Mouse (Mus musculus): ENCODE results near the gene Lztr1.
A peak's percentile ranks its signal among the peaks of the same experiment; 100 is the strongest.
"Not testable (repeated sequence)": the region's sequence is repeated elsewhere in the genome, so short reads cannot be mapped to it uniquely, and the experiment has no call there.

Gene Lztr1

DNA sequence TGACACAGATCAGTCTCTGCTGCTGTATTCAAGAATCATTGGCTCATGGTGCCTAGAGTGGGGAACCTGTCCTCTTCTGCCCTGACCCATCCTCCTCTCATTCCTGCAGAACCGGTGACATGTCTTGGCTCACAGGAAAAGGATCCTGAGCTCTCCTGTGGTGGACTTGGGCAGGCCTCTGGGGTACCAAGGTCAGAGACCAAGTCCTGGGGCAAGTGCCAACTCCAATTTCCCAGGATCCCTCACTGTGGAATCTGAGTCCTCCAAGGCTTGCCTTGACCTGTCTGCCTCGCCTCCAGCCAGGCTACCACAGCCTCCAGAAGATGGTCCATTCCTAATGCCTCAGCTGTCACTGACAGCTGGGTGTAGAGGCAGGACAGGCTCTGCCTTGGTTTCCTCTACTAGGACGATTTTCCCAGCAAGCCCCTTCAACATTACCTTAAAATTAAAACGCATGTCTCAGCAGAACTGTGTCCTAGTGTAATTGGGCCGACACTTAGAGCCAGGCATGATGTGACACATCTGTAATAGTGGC, 1.4 kb upstream of the Lztr1 start:
- DNase-seq (ENCODE audit: low spot score), result no peak

DNA sequence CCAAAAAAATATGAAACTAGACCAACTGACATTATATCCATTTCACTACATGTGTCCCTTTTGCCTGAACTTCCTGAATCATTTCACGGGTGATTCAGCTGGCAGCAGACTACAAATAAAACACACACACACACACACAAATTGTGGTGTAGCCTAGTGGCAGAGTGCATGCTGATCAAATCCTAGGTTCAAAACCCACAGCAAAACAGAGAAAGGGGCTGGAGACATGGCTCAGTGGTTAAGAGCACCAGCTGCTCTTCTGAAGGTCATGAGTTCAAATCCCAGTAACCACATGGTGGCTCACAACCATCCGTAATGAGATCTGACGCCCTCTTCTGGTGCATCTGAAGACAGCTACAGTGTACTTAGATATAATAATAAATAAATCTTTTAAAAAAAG, 457 bp upstream of the Lztr1 start:
- not testable (repeated sequence) for DNase-seq (ENCODE audit: low spot score)

DNA sequence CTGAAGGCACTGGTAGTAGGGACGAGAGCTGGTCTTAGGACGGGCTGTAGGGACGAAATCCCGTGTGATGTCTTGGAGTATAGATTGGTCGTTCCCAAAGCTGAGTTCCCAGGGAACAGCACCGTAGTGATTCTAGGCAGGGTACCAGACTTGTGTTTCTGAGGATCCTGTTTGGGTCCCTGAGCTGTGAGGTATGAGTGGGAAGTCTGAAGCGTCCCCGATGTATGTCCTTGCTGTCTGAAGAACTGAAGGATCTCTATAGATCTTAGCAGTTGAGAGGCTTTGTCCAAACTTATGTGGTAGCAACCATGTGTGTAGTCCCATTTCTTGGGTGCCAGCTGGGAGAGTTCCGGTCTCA, 731 bp downstream of the Lztr1 start:
- DNase-seq (ENCODE audit: low spot score), result no peak

DNA sequence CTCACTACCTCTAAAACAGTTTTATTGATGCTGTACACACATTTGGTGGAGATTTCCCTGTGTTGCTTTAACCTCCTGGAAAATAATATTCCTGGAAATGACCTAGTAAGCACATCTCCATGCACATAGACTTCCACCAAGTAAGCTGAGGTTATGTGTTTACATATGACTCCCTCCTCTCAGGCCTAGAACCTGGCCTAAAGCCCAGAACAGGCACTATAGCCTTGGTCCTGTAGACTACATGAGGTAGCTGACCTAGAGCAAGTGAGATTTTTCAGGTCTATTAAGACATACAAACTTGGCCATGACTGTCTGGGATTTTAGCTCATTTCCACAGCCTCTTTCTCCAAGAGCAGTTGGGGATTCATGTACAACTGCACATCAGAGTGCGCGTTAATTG, 1.7 kb downstream of the Lztr1 start:
- DNase-seq (ENCODE audit: low spot score), result no peak

DNA sequence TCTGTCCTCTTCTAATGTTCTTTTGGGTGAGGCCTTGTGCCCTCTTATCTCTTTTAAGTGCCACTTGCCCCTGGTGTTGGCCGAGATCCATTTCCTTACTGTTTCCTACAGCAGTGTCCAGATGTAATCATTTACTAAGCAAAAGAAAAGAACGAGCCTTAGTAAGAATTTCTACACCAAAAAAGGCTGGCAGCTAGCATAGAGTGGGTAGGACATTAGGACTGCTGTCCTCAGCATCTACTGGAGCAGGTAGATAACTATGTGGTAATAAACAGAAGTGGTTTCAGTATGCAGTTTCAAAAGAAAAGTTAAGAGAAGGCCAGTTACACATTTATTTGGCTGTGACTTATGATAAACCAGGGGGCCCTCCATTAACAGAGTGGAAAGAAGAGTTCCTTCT, 2.2 kb downstream of the Lztr1 start:
- no peak for DNase-seq (ENCODE audit: low spot score)

DNA sequence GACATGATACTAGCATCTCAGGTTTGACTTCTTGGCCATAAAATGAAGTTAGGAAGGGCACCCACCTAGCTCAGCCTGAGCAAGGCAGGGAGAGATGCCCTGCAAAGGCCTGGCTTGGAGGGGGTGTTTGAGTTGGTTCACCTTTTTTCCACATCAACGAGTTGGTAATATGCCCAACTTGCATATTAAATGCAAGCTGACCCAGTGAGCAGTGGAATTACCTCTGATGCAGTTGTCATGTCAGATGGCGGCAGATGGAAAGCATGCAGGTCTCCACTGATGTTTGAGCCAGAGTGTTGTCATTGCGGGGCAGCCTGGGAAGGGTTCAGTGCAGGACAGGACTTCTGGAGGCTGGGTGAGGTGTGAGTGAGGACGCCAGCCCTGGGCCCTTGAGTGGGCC, 2.9 kb downstream of the Lztr1 start:
- no peak for DNase-seq (ENCODE audit: low spot score)

DNA sequence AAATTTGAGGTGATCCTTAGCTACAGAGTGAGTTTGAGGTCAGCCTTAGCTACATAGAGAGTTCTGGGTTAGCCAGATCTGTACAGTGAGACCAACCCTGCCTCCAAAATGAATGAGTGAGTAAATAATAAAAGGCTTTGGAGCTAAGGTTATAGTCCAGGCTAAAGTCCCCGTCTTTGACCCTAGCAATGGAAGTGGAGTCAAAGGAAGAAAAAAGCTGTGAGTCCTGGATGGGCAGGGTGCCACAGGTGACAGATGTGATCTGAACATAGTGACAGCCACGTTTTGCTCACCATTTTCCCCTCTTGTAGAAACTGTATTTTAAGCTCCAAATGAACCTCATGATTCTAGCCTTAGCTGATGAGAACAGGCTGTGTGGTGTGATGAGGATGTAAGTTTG, 10.4 kb downstream of the Lztr1 start:
- DNase-seq (ENCODE audit: low spot score), result no peak

DNA sequence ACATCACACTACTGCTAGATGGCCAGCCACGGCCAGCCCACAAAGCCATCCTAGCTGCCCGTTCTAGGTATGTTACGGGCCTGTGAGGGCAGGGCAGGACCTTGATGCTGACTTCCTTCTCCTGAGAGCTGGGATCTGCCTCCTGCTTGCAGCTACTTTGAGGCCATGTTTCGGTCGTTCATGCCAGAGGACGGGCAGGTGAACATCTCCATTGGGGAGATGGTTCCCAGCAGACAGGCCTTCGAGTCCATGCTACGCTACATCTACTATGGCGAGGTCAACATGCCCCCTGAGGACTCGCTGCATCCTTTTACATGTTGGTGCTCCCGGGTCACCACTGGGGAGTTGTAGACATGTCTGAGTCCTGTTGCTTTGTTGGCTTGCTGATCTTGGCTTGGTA, 15.7 kb downstream of the Lztr1 start:
- no peak for DNase-seq (ENCODE audit: low spot score)

DNA sequence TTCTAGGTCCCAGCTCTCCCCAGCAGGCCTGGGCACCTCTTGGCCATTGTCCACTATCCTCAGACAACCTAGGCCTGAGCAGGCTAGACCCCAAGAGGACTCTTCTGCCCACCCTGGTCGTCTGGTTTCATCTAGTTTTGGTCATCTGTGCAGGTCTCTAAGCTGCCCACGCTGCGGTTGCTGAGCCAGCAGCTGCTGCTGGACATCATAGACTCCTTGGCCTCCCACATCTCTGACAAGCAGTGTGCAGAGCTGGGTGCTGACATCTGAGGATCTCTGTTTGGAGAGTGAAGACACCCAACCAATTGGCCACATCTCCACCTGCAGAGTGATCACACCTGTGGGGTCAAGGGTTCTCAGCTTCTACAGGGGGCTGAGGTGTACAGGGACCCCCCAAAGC, 17.0 kb downstream of the Lztr1 start:
- no peak for DNase-seq (ENCODE audit: low spot score)

DNA sequence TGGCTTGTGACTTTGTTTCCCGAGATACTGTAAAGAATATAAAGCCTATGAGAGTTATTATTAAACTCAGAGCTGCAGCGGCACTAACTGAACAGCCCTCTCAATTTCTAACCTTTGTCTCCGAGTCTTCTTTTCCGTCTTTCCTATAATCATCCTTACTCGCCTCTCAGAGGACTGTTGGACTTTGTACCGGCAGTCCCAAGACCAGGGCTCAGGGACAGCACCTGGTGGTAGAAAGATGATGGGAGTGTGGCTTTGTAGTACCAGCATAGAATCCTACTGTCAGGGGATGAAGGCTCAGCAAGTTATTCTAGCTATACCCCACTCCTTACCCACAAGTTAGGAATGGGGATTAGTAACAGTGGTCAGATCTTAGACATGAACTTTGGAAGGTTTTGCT, 17.7 kb downstream of the Lztr1 start:
- DNase-seq (ENCODE audit: low spot score), result no peak

DNA sequence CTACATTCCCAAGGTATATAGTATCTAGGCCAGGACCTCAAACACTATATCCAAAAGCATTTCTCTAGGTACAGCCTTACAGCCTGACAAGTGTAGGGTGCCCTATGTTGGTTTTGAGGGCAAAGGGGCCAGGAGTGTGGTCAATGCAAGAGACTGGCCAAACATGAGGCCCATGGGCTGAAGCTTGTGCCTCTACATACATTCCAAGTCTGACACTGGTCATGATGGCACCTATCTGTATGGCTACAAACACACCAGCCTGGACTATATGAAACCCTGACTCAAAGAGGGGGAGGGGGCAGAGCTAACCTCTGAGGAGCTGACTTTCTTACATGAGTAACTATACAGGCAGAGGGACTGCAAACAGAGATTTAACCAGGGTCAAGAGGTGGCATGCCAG, 19.1 kb downstream of the Lztr1 start:
- no peak for DNase-seq (ENCODE audit: low spot score)

DNA sequence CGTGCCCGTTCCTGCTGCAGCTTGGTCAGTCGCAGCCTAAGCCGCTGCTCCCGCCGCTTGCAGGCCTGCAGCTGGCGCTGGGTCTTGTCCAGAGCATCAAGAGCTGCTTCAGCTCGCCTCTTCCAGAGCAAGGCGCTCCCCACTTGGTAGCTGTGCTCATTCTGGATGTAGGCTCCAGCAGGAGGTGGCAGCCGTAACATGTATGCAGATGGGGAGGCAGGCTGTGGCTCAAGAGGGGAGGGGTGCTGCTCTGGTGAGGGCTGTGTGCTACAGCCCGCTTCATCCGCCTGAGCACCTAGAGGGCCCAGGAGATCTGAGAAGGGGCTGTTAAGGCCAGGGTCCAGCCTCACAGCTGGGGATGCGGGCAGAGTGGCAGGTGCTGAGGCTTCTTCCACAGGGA, 19.8 kb downstream of the Lztr1 start:
- no peak for DNase-seq (ENCODE audit: low spot score)

DNA sequence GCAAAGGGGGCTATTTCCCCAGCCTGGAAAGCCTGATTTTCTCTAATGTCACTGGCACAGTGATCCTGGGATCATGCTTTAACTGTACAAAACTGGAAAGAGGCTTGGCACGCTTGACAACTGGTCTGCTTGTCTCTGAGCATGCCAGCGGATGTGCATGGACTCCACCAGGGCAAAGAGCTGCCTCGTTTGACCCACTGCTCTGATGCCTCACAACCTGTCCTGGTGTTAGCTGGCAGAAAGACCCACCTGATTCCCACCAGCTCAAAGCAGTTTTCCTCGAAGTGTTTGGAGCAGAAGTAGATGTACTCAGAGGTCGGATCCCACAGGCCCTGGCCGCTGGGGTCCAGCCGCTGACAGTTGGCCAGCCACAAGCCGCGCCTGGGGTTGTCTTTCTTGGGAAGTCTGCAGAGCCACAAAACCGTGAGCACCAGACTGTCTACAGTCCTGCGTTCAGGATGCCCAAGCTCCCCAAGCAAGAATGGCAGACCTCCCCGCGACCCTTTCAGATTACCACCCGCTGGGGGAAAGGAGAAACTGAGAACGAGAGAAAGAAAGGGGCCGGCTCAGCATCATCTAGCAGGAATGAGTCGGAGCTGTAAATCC, 21.6 kb downstream of the Lztr1 start:
- DNase-seq (ENCODE audit: low spot score), result no peak

DNA sequence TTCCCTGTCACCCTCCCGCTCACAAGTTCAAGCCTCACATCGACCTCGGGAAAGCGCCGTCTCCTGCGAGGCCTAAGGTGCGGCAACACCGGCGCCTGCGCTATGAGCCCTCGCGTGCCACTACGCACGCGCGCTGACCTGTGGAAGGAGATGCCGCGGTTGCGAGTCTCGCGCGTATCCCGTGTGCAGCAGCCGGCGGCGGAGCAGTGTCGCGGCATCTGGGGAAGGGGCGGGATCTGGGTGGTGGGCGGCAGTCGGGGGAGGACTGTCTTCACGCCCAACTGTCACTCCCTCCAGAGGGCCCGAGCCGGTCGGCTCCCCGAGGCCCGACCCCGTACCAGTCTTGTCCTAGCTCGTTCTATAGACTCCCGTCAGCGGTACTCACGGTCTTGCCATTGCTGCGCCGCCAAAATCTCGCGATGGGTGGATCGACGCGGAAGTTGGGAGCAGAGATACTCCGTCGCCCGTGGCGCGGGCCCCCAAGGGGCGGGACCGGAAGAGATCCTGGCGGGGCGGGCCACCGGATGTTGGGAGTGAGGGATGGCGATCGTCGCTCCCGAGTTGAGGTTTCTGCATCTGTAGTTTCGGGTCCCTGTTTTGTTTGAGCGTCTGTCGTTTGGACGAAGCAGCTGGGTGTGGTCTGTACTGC, 22.3 kb downstream of the Lztr1 start, which contains the start of gene Thap7:
TSS of gene Thap7 (minus strand) at position 497 of the 649 bp plus-strand sequence.
- peak; percentile 98 for DNase-seq (ENCODE audit: low spot score)

DNA sequence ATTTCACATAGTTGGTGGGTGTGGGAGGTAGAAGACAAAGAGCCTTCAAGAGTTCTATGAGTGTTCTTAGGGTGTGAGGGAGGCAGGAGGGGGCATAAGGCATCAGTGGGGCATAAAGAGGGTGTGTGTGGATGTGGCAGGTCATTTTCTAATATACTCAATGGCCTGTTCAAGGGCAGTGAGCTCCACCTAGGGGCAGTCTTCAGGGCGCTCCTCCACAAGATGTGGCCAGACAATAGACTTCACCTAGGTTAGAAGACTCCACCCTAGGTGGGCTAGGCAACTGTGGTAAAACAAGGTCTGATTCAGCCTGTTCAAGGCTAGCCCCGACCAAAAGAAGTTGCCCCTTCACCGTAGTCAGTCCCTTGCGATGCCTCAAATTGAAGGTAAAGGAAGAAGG, 23.8 kb downstream of the Lztr1 start:
- no peak for DNase-seq (ENCODE audit: low spot score)

DNA sequence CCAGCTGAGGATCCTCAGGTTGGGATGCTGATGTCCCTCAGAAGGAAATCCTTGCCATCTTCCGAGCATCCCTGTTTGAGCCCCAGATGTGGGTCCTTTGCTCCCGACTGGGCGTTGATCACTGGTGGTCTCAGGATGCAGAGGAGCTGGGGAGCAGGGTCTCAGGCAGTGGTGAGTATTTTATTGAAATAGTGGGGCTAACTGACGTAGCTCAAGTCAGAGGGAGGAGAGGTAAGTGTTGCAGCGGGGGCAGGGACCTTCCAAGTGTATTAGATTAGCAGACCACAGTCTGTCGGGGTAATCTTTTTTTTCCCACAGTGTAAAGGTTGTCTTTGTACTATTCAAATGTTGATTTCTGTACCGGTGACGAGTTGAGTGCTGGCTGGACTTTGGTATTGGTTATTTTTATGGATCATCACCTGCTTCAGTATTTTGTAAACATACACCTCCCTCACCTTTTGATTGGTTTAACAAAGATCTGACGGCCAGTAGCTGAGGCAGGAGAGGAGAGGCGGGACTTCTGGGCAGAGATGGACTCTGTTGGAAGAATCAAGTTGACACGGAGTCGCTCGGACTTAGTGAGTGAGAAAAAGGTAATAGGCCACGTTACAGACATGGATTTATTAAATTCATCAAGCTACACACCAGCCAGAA, 24.3 kb downstream of the Lztr1 start:
- no peak for DNase-seq (ENCODE audit: low spot score)

DNA sequence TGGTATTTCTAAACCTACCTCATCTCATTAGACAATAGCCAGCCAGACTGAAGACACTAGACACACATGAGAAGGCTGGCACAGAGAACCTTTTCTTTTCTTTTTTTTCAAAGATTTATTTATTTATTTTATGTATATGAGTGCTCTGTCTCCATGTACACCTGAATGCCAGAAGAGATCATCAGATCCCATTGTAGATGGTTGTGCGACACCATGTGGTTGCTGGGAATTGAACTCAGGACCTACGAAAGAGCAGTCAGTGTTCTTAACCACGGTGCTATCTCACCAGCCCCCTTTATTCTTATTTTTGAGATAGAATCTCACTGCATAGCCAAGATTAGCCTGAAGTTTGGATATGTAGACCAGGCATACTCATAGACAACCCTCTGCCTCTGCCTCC, 28.1 kb downstream of the Lztr1 start:
- DNase-seq (ENCODE audit: low spot score), result no peak

DNA sequence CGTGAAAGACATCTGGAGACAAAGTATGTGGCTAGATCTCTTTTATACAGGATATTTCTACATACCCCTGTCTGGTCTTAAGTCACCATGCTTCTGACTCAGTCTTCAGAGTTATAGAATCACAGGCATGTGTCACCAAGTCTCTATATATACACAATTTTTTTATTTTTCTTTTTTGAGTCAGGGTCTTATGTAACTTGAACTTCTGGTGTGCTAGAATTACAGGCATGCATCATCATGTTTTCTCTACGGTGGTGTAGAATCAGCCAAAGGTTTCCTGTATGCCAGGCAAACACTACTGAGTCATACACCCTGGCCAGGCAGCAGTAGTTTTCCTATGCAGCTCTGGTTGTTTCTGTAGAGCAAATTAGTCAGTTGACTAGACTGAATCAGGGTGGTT, 34.1 kb downstream of the Lztr1 start:
- no peak for DNase-seq (ENCODE audit: low spot score)

DNA sequence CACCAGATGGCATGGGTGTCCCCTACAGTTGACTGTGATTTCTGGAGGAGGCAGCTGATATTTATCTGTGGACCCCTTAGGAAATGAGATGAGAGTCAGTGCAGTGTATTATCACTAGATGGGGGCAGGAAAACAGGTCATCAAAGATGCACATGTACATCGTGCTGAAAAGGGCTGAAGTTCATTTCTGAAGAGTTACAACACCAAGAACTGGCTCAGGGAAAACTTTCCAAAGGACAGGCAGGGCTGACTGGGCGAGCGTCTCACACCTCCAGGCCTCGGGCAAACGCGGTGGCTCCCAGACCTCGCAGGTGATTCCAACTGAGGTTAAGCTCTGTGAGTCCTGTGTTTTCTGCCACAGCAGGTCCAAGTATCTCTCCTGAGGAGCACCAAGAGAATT, 44.3 kb downstream of the Lztr1 start:
- DNase-seq (ENCODE audit: low spot score), result no peak

DNA sequence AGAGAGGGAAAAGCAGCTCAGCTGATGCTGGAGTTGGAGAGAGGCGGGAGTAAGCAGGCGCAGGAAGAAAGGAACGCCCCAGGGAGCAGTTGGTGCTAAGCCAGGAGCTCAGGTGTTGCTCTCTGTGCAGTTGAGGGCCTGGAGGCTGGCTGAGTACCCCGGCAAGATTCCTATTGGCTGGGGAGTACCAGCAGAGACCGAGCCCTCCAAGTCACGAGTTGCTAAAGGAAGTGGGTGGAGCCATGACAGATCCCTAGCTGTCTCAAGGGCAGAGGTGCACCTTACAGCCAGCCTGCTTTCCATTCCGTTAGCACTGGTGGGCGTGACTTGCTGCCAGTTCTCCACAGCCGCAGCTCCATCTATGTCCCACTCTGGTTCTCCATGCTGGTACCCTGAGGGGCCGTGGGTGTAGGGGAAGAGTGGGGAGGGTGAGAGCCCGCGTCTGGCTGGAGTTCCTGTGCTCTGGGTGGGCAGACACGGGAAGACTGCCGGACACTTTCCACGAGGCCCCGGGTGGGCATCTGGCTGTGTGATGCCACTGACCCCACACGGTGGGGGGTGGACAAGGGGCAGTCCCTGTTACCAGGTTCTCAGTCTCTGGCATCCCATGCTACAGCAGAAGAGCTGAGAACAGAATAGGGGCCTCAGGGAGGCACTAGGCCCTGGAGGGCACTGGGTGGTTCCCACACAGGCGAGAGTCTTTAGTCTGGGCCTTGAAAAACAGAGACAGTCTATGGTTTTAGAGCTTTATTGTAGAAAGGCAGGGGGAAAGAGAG, 45.6 kb downstream of the Lztr1 start:
- DNase-seq (ENCODE audit: low spot score), result peak; percentile 36

DNA sequence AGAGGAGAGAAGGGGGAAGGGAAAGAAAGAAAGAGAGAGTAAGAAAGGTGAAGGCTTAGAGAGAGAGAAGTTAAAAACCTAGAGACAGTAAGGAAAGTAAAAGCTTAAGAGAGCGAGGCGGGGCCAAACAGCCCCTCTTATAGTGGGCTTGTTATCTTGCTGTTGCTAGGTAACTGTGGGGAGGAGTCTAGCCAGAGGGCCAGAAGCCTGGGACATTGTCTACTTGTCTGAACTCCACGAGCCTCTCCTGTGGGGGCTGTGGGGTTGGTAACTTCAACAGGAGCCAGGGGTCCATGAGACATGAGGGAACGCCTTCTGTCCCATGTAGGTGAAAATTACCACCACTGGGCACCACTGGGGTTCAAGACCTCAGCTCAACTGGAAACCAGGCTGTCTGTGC, 46.2 kb downstream of the Lztr1 start:
- DNase-seq (ENCODE audit: low spot score), result not testable (repeated sequence)

DNA sequence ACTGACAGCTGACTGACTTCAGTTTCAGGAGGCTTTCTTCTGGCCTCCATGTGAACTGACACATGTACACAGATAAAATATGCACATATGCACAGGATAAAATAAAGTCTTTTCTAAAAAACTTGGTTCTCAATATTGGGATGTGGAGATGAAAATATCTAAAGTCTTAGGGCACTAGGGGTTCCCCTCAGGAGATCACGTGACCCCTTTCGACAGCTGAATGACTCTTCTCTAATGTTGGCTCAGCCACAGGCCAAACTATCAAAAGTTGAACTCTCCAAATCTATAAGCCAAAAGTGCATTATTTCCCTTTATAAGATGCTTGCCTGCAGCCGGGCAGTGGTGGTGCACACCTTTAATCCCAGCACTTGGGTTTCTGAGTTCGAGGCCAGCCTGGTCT, 47.7 kb downstream of the Lztr1 start:
- no peak for DNase-seq (ENCODE audit: low spot score)

DNA sequence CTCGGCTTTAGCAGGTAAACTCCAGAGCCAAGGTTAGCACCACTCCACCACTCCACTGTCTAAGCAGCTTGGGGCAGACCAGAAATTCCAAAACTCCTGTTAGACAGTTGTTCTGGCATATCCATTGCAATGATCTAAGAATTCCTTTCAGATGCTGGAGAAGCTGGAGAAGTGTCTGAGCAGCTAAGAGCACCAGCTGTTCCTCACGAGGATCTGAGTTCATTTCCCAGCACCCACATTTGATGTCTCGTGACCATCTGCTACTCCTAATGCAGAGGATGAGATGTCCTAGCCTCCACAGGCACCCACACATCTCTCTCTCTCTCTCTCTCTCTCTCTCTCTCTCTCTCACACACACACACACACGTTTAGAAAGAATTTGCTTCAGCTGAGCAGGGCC, 48.4 kb downstream of the Lztr1 start:
- DNase-seq (ENCODE audit: low spot score), result no peak
